ENCODE assay signal across 8 mouse cellular contexts in genomic region chr1:153486767-153487499, GRCm38 (mm10). TPM values are rescaled to one million over a fixed set of nuclear protein-coding genes. Genes with fewer than 3 reads are reported as not detected.
A peak's percentile ranks its signal among the peaks of the same experiment; 100 is the strongest.
DNase-seq lines count a peak whose midpoint lies in the region; ATAC-seq and TF ChIP-seq lines count a peak whose summit lies in the region.

No protein-coding gene starts in this region.

- ATAC-seq in liver, embryonic 13.5 days (ENCODE audit: low read depth) = peak; percentile 75
- ATAC-seq in stomach, embryonic 15.5 days (ENCODE audit: insufficient read depth, low FRiP score, low read depth) = peak; percentile 74

- under 1% methylated on average over 61 of the region's 64 CpGs for WGBS in liver, embryonic 13.5 days (ENCODE audit: insufficient replicate concordance)
- under 1% methylated on average over 64 of the region's 64 CpGs for WGBS in stomach, embryonic 15.5 days

- DNase-seq in right cerebral cortex, adult 18-20 months = peak; percentile 38
- no peak for DNase-seq in right cerebral cortex, postnatal 25 days
- DNase-seq in embryo, embryonic 10 days (ENCODE audit: low spot score) = peak; percentile 73
- peak; percentile 44 to 69 for DNase-seq in gastrocnemius, postnatal 4 days (ENCODE audit: low spot score in 2 of 2)
- peak; percentile 68 for DNase-seq in kidney, adult 11 months
- peak; percentile 51 for DNase-seq in liver, embryonic 13.5 days

- no peaks in the 10 kb centered on the region for H3K27me3 ChIP-seq in liver, embryonic 13.5 days
- no peaks in the 10 kb centered on the region for H3K27me3 ChIP-seq in myocyte (ENCODE audit: control insufficient read depth, insufficient read depth, insufficient read length)
- H3K27me3 ChIP-seq in stomach, embryonic 15.5 days (replicated peaks) = no peaks in the 10 kb centered on the region

- peak overlapping the region; percentile 95 for H3K9ac ChIP-seq in liver, embryonic 13.5 days
- peak overlapping the region; percentile 94 for H3K9ac ChIP-seq in stomach, embryonic 15.5 days

- H3K9me3 ChIP-seq in liver, embryonic 13.5 days (replicated peaks) = no peaks in the 10 kb centered on the region
- no peaks in the 10 kb centered on the region for H3K9me3 ChIP-seq in stomach, embryonic 15.5 days

- peak; percentile 37 for TF ChIP-seq POLR2A in myocyte (IDR thresholded peaks at IDR 0.05; ENCODE audit: insufficient read length, low read depth)

- H3K79me2 ChIP-seq in myocyte (ENCODE audit: control insufficient read depth, insufficient read depth) = peaks cover 56% of the 10 kb centered on the region

- peak overlapping the region; percentile 86 for H3K27ac ChIP-seq in liver, embryonic 13.5 days
- H3K27ac ChIP-seq in stomach, embryonic 15.5 days = peak overlapping the region; percentile 87

- peak overlapping the region; percentile 82 for H3K4me2 ChIP-seq in liver, embryonic 13.5 days
- H3K4me2 ChIP-seq in myocyte (ENCODE audit: low read depth) = peak overlapping the region; percentile 77
- H3K4me2 ChIP-seq in stomach, embryonic 15.5 days = peak overlapping the region; percentile 67

- H3K4me1 ChIP-seq in liver, embryonic 13.5 days (replicated peaks) = peaks cover 45% of the 10 kb centered on the region
- peaks cover 4% of the 10 kb centered on the region; the same call in 1 of the 2 replicates for H3K4me1 ChIP-seq in stomach, embryonic 15.5 days

- H3K4me3 ChIP-seq in liver, embryonic 13.5 days (replicated peaks) = peak overlapping the region; percentile 88
- peak overlapping the region; percentile 92 for H3K4me3 ChIP-seq in myocyte
- peak overlapping the region; percentile 87 for H3K4me3 ChIP-seq in stomach, embryonic 15.5 days (replicated peaks)

- peaks cover 17% of the 10 kb centered on the region for H3K36me3 ChIP-seq in liver, embryonic 13.5 days
- H3K36me3 ChIP-seq in myocyte (ENCODE audit: control insufficient read depth, insufficient read depth) = peaks cover 7% of the 10 kb centered on the region
- peaks cover 8% of the 10 kb centered on the region; the same call in 1 of the 2 replicates for H3K36me3 ChIP-seq in stomach, embryonic 15.5 days

- H3ac ChIP-seq in myocyte (ENCODE audit: control insufficient read depth, insufficient read length) = peak overlapping the region; percentile 82

TF ChIP-seq in myocyte, 11 proteins besides CTCF, POLR2A, EP300 and RAD21:
- TF ChIP-seq MYOG (IDR thresholded peaks at IDR 0.05; ENCODE audit: control insufficient read depth in 1 of 3, insufficient read depth in 1 of 3, insufficient read length in 2 of 3, low read depth in 2 of 3) (peak in 1 of 3 experiments; percentile 20), USF1 (IDR thresholded peaks at IDR 0.05; ENCODE audit: low read depth) (peak; percentile 94), REST (IDR thresholded peaks at IDR 0.05; ENCODE audit: insufficient read depth, insufficient read length) (no peak), POLR2AphosphoS2 (IDR thresholded peaks at IDR 0.05; ENCODE audit: insufficient read length, low read depth) (peak; percentile 61), E2F4 (IDR thresholded peaks at IDR 0.05; ENCODE audit: insufficient read depth) (no peak), SRF (IDR thresholded peaks at IDR 0.05; ENCODE audit: control insufficient read depth, insufficient read length, low read depth) (no peak), TCF3 (IDR thresholded peaks at IDR 0.05; ENCODE audit: insufficient read length, low read depth) (no peak), MAX (IDR thresholded peaks at IDR 0.05; ENCODE audit: low read depth) (no peak), MYOD1 (IDR thresholded peaks at IDR 0.05; ENCODE audit: control insufficient read depth in 1 of 3, insufficient read length in 2 of 3, low read depth in 2 of 3) (peak in 1 of 3 experiments; percentile 21), TCF12 (IDR thresholded peaks at IDR 0.05; ENCODE audit: insufficient read depth, poor library complexity, severe bottlenecking) (no peak), CEBPB (IDR thresholded peaks at IDR 0.05; ENCODE audit: insufficient read depth, poor library complexity, severe bottlenecking) (no peak)

RNA-seq across cellular contexts. Expression of gene Dhx9, which starts 0.5 kb away (rescaled TPM):
- total RNA-seq in gastrocnemius, postnatal 4 days (2021) = 10 to 100 TPM; 86.7 to 95.6 TPM
- 15.3 and 18.6 TPM in 2 replicates for polyA plus RNA-seq in liver, embryonic 13.5 days (2015; fragmentation: Nextera tagmentation; extraction: Ambion mirVana)
- polyA plus RNA-seq in myocyte (2012; fragmentation: generic; extraction: Trizol) = 25.2 TPM
- polyA plus RNA-seq in stomach, embryonic 15.5 days (2015; fragmentation: Nextera tagmentation; extraction: Ambion mirVana) = 30.9 and 32.6 TPM in 2 replicates
